Mouse (Mus musculus) liver, adult 2 months (tissue): ENCODE data around the gene Ppfia3.

Source experiments
- CTCF ChIP-seq: fragments of 200-500 bp; IDR thresholded peaks from 2 replicates; pipeline ENCODE4 v1.5.1; 2011; ENCODE audit warnings: low read depth, low read length, control low read depth
- POLR2A ChIP-seq: fragments of 200-500 bp; IDR thresholded peaks from 2 replicates; pipeline ENCODE4 v1.6.1; 2011; ENCODE audit warnings: low read length, control low read depth; ENCODE audit not compliant: insufficient read depth; ENCODE audit errors: extremely low read depth

DNA sequence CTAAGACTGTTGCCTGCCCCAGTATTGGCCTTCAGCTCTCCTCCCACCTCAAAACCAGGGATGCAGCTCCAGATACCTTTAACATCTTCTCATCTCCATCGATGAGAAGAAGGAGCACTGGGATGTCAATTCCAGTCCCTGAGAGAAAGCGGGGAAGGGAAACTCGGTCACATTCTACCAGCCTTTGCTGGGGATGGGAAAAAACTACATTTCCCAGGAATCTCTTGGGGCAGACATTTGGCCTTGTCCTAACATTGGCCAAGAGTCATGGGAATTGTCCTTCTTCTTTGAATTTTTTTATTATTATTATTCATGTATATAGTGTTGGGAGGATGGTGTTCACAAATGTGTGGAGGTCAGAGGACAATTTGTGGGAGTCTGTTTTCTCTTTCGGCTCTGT is 44.6 kb downstream of the Ppfia3 start:
- no peak for TF ChIP-seq CTCF
- no peak for TF ChIP-seq POLR2A
